Comparison of ENCODE assay signal across 23 mouse cellular contexts in genomic region chr16:30644981-30645380, GRCm38 (mm10).
"Had no signal": no experiment of that assay in that cellular context is flagged by ENCODE, and none has a peak within 500 bp of the region (broad histone marks: within the 10 kb centered on the region; RNA-seq: fewer than 3 reads in every experiment).

No protein-coding gene starts in this region.

- H3K9ac ChIP-seq: intestine, embryonic 15.5 days; limb, embryonic 13.5 days; liver, embryonic 12.5 days; liver, embryonic 15.5 days; lung, embryonic 15.5 days; neural tube, embryonic 12.5 days; neural tube, embryonic 15.5 days had no signal

- H3K36me3 ChIP-seq: intestine, embryonic 15.5 days; limb, embryonic 10.5 days; limb, embryonic 13.5 days; liver, embryonic 12.5 days; liver, embryonic 15.5 days; lung, embryonic 15.5 days; neural tube, embryonic 12.5 days; neural tube, embryonic 15.5 days had no signal

- H3K4me2 ChIP-seq: intestine, embryonic 15.5 days; limb, embryonic 13.5 days; liver, embryonic 12.5 days; liver, embryonic 15.5 days; lung, embryonic 15.5 days; midbrain, embryonic 11.5 days; neural tube, embryonic 12.5 days; neural tube, embryonic 15.5 days had no signal

- DNase-seq: kidney, adult 18-20 months; kidney, adult 9 months; kidney, postnatal 14 days; kidney, postnatal 4 days; liver; lung, adult 18-20 months; lung, postnatal 10 days; lung, postnatal 36 days; midbrain, embryonic 14.5 days; right cerebral cortex, adult 18-20 months; right cerebral cortex, postnatal 14 days; right cerebral cortex, postnatal 4 days; thymus, adult 18-20 months; thymus, postnatal 36 days had no signal

- H3K27ac ChIP-seq: intestine, embryonic 15.5 days; limb, embryonic 10.5 days; limb, embryonic 13.5 days; liver, embryonic 12.5 days; liver, embryonic 15.5 days; lung, embryonic 15.5 days; neural tube, embryonic 12.5 days; neural tube, embryonic 15.5 days had no signal

- ATAC-seq: intestine, embryonic 15.5 days; liver, embryonic 12.5 days had no signal

- H3K27me3 ChIP-seq: intestine, embryonic 15.5 days; limb, embryonic 13.5 days; liver, embryonic 12.5 days; liver, embryonic 15.5 days; lung, embryonic 15.5 days; neural tube, embryonic 12.5 days; neural tube, embryonic 15.5 days had no signal

- H3K9me3 ChIP-seq: intestine, embryonic 15.5 days; limb, embryonic 10.5 days; liver, embryonic 15.5 days; lung, embryonic 15.5 days had no signal

- H3K4me3 ChIP-seq: intestine, embryonic 15.5 days; limb, embryonic 10.5 days; limb, embryonic 13.5 days; liver, embryonic 12.5 days; liver, embryonic 15.5 days; lung, embryonic 15.5 days; neural tube, embryonic 12.5 days; neural tube, embryonic 15.5 days had no signal

- H3K4me1 ChIP-seq: intestine, embryonic 15.5 days; lung, embryonic 15.5 days had no signal
